In the genomic region with DNA sequence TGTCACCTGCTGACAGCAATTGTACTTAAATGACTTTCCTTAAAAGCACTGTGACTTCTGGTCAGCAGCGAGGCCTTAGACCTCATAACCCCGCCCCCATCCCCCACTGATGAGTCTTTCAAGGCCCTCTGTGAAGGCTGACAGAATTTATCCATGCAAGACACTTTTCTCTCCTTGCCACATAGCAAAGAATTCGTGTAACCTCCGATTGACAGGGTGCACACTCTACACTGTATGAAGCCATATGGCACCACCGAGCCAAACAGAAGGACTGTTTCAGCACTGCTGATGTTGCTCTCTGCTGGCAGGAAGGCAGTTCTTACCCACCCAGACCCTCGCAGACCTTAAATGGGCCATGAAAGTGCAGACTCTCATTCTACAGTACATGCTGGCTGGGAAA, we compare ENCODE assay signal across 12 mouse cellular contexts. TPM values are rescaled to one million over a fixed set of nuclear protein-coding genes. Genes with fewer than 3 reads are reported as not detected.
DNase-seq lines count a peak whose midpoint lies in the region; ATAC-seq and TF ChIP-seq lines count a peak whose summit lies in the region.
"Had no signal": no experiment of that assay in that cellular context is flagged by ENCODE, and none has a peak within 500 bp of the region (broad histone marks: within the 10 kb centered on the region; RNA-seq: fewer than 3 reads in every experiment).

No protein-coding gene starts in this region.

- DNase-seq in adrenal gland, adult 2 months: peak; percentile 48
- no peak for DNase-seq in adrenal gland, adult 8-10 months
- no peak for DNase-seq in CH12.LX (ENCODE audit: extremely low read depth)
- no peak for DNase-seq in spleen, postnatal 14 days (ENCODE audit: low spot score in 2 of 2)
- no peak for DNase-seq in kidney, adult 11 months
- no peak for DNase-seq in left cerebral cortex, postnatal 25 days (ENCODE audit: low spot score in 2 of 2)
- DNase-seq: kidney, adult 9 months; lung, postnatal 4 days had no signal

- no peak overlapping the region for H3K4me3 ChIP-seq in CH12.LX (replicated peaks in 1 of 3; ENCODE audit: low read depth in 2 of 3, low read length in 2 of 3, poor library complexity in 1 of 3)
- peak overlapping the region; percentile 58 for H3K4me3 ChIP-seq in forebrain, embryonic 16.5 days (replicated peaks; ENCODE audit: low read length)
- H3K4me3 ChIP-seq: erythroblast, embryonic 14.5 days had no signal

- in situ Hi-C loops in CH12.LX (cut with MboI; ENCODE audit: low pct_ligation_motif_present, low pct_unique_long_range_greater_than_20kb, low sequenced_read_pairs): no loop called here

- H3K4me2 ChIP-seq in CH12.LX (ENCODE audit: insufficient read depth, low read depth, poor library complexity, severe bottlenecking): peak overlapping the region; percentile 14; the same call in 1 of the 2 replicates
- peak overlapping the region; percentile 94 for H3K4me2 ChIP-seq in forebrain, embryonic 16.5 days (ENCODE audit: low read length)

- no peak overlapping the region for H3K9ac ChIP-seq in CH12.LX (ENCODE audit: insufficient read depth, low read depth)
- no peak overlapping the region for H3K9ac ChIP-seq in forebrain, embryonic 16.5 days (replicated peaks; ENCODE audit: low read depth, low read length)
- H3K9ac ChIP-seq: heart, embryonic 12.5 days had no signal

- WGBS in forebrain, embryonic 16.5 days: 4% methylated on average over 6 of the region's 6 CpGs

- no peak for TF ChIP-seq RAD21 in CH12.LX (IDR thresholded peaks at IDR 0.05; ENCODE audit: low read depth, low read length)

- no peak for TF ChIP-seq POLR2A in CH12.LX (IDR thresholded peaks at IDR 0.05; ENCODE audit: low read depth, low read length)

- no peaks in the 10 kb centered on the region for H3K36me3 ChIP-seq in CH12.LX (replicated peaks in 1 of 2; ENCODE audit: control insufficient read depth in 1 of 2, insufficient read depth in 1 of 2, low read length in 1 of 2)
- H3K36me3 ChIP-seq in forebrain, embryonic 16.5 days (ENCODE audit: control insufficient read depth, insufficient read depth): no peaks in the 10 kb centered on the region
- H3K36me3 ChIP-seq: heart, embryonic 12.5 days had no signal

- intact Hi-C loops in left cerebral cortex, postnatal 25 days (cut with DNase I): no loop called here

- no peak for TF ChIP-seq CTCF in CH12.LX (conservative IDR thresholded peaks at IDR 0.05 in 1 of 2, IDR thresholded peaks at IDR 0.05 in 1 of 2; ENCODE audit: low read depth in 2 of 2, low read length in 2 of 2)

- no peaks in the 10 kb centered on the region for H3K79me2 ChIP-seq in CH12.LX (replicated peaks; ENCODE audit: control insufficient read depth, extremely low read depth, insufficient read depth, poor library complexity, severe bottlenecking)

- ATAC-seq in forebrain, embryonic 16.5 days: peak; percentile 55
- ATAC-seq in megakaryocyte, adult 5-6 weeks (ENCODE audit: poor library complexity, severe bottlenecking): peak; percentile 19; the same call in 1 of the 2 replicates

- dilution Hi-C loops in CH12.LX (cut with MboI; ENCODE audit: extremely low pct_ligation_motif_present, extremely low pct_unique_long_range_greater_than_20kb, low sequenced_read_pairs): no loop called here

- H3K27ac ChIP-seq in CH12.LX (ENCODE audit: insufficient read depth, low read depth): no peak overlapping the region
- no peak overlapping the region for H3K27ac ChIP-seq in forebrain, embryonic 16.5 days (ENCODE audit: low read length)

- peaks cover 9 to 21% of the 10 kb centered on the region in 2 experiments for H3K4me1 ChIP-seq in CH12.LX (ENCODE audit: control insufficient read depth in 1 of 2, insufficient read depth in 2 of 2)
- peaks cover 17% of the 10 kb centered on the region for H3K4me1 ChIP-seq in forebrain, embryonic 16.5 days (replicated peaks; ENCODE audit: control insufficient read depth, insufficient read depth, low read length)

- TF ChIP-seq EP300 in CH12.LX (IDR thresholded peaks at IDR 0.05; ENCODE audit: low read length): no peak

- peaks cover 2% of the 10 kb centered on the region for H3K27me3 ChIP-seq in CH12.LX (replicated peaks)
- no peaks in the 10 kb centered on the region for H3K27me3 ChIP-seq in forebrain, embryonic 16.5 days (replicated peaks; ENCODE audit: control insufficient read depth, insufficient read depth, low read length)

- peaks cover 6% of the 10 kb centered on the region for H3K9me3 ChIP-seq in CH12.LX (replicated peaks; ENCODE audit: low read length)
- no peaks in the 10 kb centered on the region for H3K9me3 ChIP-seq in forebrain, embryonic 16.5 days (ENCODE audit: control insufficient read depth, low read length)
- H3K9me3 ChIP-seq: heart, embryonic 12.5 days had no signal

TF ChIP-seq in CH12.LX, 34 proteins besides CTCF, POLR2A, EP300 and RAD21:
- TF ChIP-seq TBP (conservative IDR thresholded peaks at IDR 0.05; ENCODE audit: low read depth, low read length) (no peak), KAT2A (IDR thresholded peaks at IDR 0.05; ENCODE audit: insufficient replicate concordance, low read length) (no peak), CHD2 (IDR thresholded peaks at IDR 0.05; ENCODE audit: low read length) (0 out of 2 replicates have a peak, but pooled peaks have one; percentile 19), E2F4 (IDR thresholded peaks at IDR 0.05; ENCODE audit: insufficient replicate concordance, low read depth, low read length) (no peak)
TF ChIP-seq in CH12.LX: peak in this region for 1.

RNA-seq across cellular contexts. Expression of a gene that starts 1.8 kb away (rescaled TPM):
- not detected for total RNA-seq in adrenal gland, adult 2 months (2021)
- polyA plus RNA-seq in adrenal gland, adult 2 months (2012; rRNA removed): 0.01 TPM in 1 of 2 replicates, not detected in the other
- under 1 TPM in 3 of 4 experiments, not detected in 1; 0.03 to 0.11 (median 0.06) TPM for total RNA-seq in adrenal gland, adult 8-10 months (2022)
- total RNA-seq in CH12.LX (2012; rRNA removed) (not detected in 2 replicates), CH12.LX (2014; rRNA removed) (not detected in 2 replicates)
- polyA plus RNA-seq in CH12.LX (2012; ENCODE audit: insufficient read length, low read depth): not detected in 2 replicates
- 8.3 and 9.1 TPM in 2 replicates for polyA plus RNA-seq in forebrain, embryonic 16.5 days (2015; fragmentation: Nextera tagmentation; extraction: Ambion mirVana)
- total RNA-seq in megakaryocyte, adult 5-6 weeks (2015): not detected in 2 replicates
- total RNA-seq in megakaryocyte, adult 5-6 weeks (2017): not detected in 2 replicates
- total RNA-seq in left cerebral cortex, postnatal 25 days (2021): 10 to 100 TPM in 1 of 2 experiments, 1 to 10 TPM in 1; 8.7 to 10.3 TPM
- polyA plus RNA-seq: erythroblast, embryonic 14.5 days had no signal

RNA-seq across cellular contexts. Expression of a gene that starts 30.6 kb away (rescaled TPM):
- total RNA-seq in adrenal gland, adult 2 months (2021): 100 to 1,000 TPM; 711 to 911 TPM
- polyA plus RNA-seq in adrenal gland, adult 2 months (2012; rRNA removed): 58.0 and 61.0 TPM in 2 replicates
- total RNA-seq in adrenal gland, adult 8-10 months (2022): 100 to 1,000 TPM; 446 to 580 (median 575) TPM
- total RNA-seq in CH12.LX (2012; rRNA removed) (78.5 and 111 TPM in 2 replicates), CH12.LX (2014; rRNA removed) (224 and 249 TPM in 2 replicates)
- 199 and 240 TPM in 2 replicates for polyA plus RNA-seq in CH12.LX (2012; ENCODE audit: insufficient read length, low read depth)
- 37.6 and 41.8 TPM in 2 replicates for polyA plus RNA-seq in forebrain, embryonic 16.5 days (2015; fragmentation: Nextera tagmentation; extraction: Ambion mirVana)
- 47.8 and 56.5 TPM in 2 replicates for total RNA-seq in megakaryocyte, adult 5-6 weeks (2015)
- 166 and 238 TPM in 2 replicates for total RNA-seq in megakaryocyte, adult 5-6 weeks (2017)
- total RNA-seq in left cerebral cortex, postnatal 25 days (2021): 10 to 100 TPM; 39.9 to 46.3 TPM

Comparison
In these comparisons a context has a peak if more than half of its experiments do, and no peak if none do; other contexts are left out.
1. RNA of a gene that starts 1.8 kb away (total RNA-seq): 8.7 to 10.3 TPM in left cerebral cortex, postnatal 25 days; 0.03 to 0.11 TPM in adrenal gland, adult 8-10 months, not detected in adrenal gland, adult 2 months, not detected in CH12.LX and not detected in megakaryocyte, adult 5-6 weeks; every median in the first group is over 4 times any median in the second.